Mouse (Mus musculus) forebrain, embryonic 12.5 days (tissue): Measurements from ENCODE around the gene Veph1. TPM values are rescaled to one million over a fixed set of nuclear protein-coding genes. Genes with fewer than 3 reads are reported as not detected.
A peak's percentile ranks its signal among the peaks of the same experiment; 100 is the strongest.

ENCODE experiments used
- ATAC-seq: fragments of 200-750 bp; cut with Nextera tagmentation; 2 replicates; pipeline ENCODE4 v1.8.0; 2017; ENCODE audit warnings: moderate TSS enrichment; ENCODE audit not compliant: low FRiP score
- H3K27ac ChIP-seq: fragments of 300-500 bp; sonication (generic); 2 replicates; pipeline ENCODE4 v1.5.1; 2016; ENCODE audit warnings: mild to moderate bottlenecking
- H3K27me3 ChIP-seq: fragments of 300-500 bp; sonication (generic); 2 replicates; pipeline ENCODE4 v1.6.1; 2016; ENCODE audit warnings: mild to moderate bottlenecking
- H3K36me3 ChIP-seq: fragments of 300-500 bp; sonication (generic); replicated peaks from 2 replicates; pipeline ENCODE4 v1.6.1; 2016; ENCODE audit warnings: mild to moderate bottlenecking
- H3K4me1 ChIP-seq: fragments of 300-500 bp; sonication (generic); 2 replicates; pipeline ENCODE4 v1.6.1; 2016
- H3K4me2 ChIP-seq: fragments of 300-500 bp; sonication (generic); 2 replicates; pipeline ENCODE4 v1.6.1; 2016; ENCODE audit warnings: mild to moderate bottlenecking, moderate library complexity
- H3K4me3 ChIP-seq: fragments of 300-500 bp; sonication (generic); replicated peaks from 2 replicates; pipeline ENCODE4 v1.5.1; 2016; ENCODE audit warnings: mild to moderate bottlenecking
- H3K9ac ChIP-seq: fragments of 300-500 bp; sonication (generic); 2 replicates; pipeline ENCODE4 v1.6.1; 2016; ENCODE audit warnings: mild to moderate bottlenecking
- H3K9me3 ChIP-seq: fragments of 300-500 bp; sonication (generic); 2 replicates; pipeline ENCODE4 v1.6.1; 2016
- WGBS: fragments of 180-500 bp; shearing (Covaris S2); methylation state at CpG from one replicate; pipeline ENCODE4 v1.1.7; 2016; 5-methylcytosine and 5-hydroxymethylcytosine counted together
- polyA plus RNA-seq: library from polyadenylated mRNA; unstranded; fragments of >200 nt; fragmentation: Nextera tagmentation; extraction: Ambion mirVana; gene quantifications from 2 replicates; pipeline ENCODE4 v1.2.1, GENCODE M21; 2016

The Veph1 gene
- polyA plus RNA-seq, 1 experiment from 2014 or later, result 16.7 TPM

DNA sequence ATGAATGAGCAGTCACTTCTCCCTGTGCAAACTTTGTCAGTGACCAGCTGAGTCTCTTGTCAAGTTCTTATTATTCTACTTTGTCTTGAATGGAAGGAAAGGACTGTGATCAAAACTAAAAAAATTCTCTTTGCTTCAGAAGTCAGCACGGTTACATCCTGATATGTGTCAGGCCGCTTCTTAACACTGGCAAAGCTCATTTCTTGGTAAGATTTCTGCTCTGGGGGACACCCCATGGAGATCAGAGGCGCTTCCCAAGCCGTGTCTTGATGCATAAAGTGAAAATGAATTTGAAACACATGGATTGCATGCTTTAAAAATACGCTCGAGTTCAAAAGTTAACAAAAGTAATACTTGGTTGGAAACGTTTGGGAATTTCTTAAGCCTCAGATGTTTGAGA lies 159.0 kb downstream of the Veph1 start:
- H3K9me3 ChIP-seq, result no peaks in the 10 kb centered on the region
- WGBS, result 78% methylated on average over 7 of the region's 7 CpGs
- H3K36me3 ChIP-seq, result no peaks in the 10 kb centered on the region
- no peaks in the 10 kb centered on the region for H3K27me3 ChIP-seq
- no peak overlapping the region for H3K27ac ChIP-seq
- H3K9ac ChIP-seq, result no peak overlapping the region
- H3K4me3 ChIP-seq, result no peak overlapping the region
- H3K4me1 ChIP-seq, result peaks cover 5% of the 10 kb centered on the region; the same call in 1 of the 2 replicates
- ATAC-seq, result no peak
- H3K4me2 ChIP-seq, result no peak overlapping the region

DNA sequence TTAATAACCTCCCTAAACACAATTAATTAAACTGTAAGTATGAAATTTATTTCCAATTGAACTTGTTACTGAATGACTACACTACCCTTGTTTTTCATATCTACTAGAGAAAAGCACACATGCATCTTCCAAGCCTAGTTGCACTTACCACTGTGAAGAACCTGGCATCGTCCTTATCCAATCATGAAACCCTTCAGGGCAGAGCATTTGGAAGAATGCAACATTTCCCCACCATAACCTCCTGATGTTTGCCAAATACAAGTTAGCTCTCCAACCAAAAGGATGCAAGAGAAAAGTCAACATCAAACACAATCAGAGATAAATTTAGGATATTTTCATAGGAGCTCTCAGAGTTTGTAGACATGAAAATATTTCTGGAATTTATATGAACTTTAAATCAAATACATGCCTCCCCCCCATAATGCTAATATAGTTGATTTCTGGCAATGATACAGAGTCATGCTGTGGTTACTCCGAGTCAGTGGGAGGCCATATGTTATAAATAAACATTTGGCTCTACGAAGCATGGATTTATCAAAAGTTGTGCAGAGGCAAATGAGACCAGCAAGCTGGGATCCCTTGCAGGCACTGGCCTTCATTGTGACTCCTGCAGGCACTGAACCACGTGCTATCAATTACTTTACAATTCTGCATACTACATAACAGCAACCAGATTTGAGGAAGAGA lies 165.2 kb downstream of the Veph1 start:
- Histone ChIP-seq H3K4me1 (peaks cover 5% of the 10 kb centered on the region; the same call in 1 of the 2 replicates), H3K9me3 (no peaks in the 10 kb centered on the region), H3K27ac (no peak overlapping the region), H3K4me3 (no peak overlapping the region), H3K4me2 (no peak overlapping the region), H3K36me3 (no peaks in the 10 kb centered on the region), H3K9ac (no peak overlapping the region), H3K27me3 (no peaks in the 10 kb centered on the region)
- WGBS, result 73% methylated on average over 4 of the region's 4 CpGs
- ATAC-seq, result no peak

DNA sequence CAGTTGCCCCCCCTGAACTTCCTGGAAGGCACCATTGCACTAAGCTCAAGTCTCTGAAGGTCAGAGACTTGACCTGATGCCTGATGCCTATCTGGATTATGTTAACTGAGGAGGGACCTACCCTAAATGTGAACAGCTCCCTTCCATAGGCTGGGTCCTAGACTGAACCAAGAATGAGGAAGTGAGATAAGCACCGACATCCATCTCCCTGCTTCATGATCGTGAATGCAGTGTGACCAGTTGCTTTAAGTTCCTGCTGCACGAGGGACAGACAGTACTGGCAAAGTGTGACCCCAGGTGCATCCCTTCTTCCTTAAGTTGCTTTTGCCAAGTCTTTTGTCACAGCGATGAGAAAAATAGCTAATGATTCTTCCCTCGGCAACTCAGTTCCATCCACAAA lies 166.9 kb downstream of the Veph1 start:
- H3K4me1 ChIP-seq, result no peaks in the 10 kb centered on the region
- 80% methylated on average over 5 of the region's 5 CpGs for WGBS
- H3K27ac ChIP-seq, result no peak overlapping the region
- ATAC-seq, result no peak
- H3K4me2 ChIP-seq, result no peak overlapping the region
- no peak overlapping the region for H3K4me3 ChIP-seq
- no peaks in the 10 kb centered on the region for H3K9me3 ChIP-seq
- no peak overlapping the region for H3K9ac ChIP-seq
- H3K27me3 ChIP-seq, result no peaks in the 10 kb centered on the region
- no peaks in the 10 kb centered on the region for H3K36me3 ChIP-seq

DNA sequence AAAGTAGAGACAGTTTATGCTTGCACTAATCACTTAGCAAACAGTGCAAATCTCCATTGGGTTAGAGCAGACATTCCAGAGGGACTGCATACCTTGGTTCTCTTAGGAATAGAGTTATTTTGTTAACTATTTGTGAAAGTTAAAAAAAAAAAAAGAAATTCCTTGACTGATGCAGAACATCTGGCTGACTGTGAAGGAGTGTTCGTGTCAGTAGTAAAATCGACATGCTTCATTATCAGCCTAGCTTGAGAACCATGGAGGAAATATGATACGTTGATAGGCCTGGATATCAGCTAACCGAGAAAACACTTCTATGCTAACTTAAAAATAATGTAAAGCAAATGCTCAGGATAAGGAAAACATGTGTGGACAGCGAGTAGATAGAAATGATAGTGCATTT lies 191.1 kb downstream of the Veph1 start:
- 87% methylated on average over 5 of the region's 5 CpGs for WGBS
- H3K36me3 ChIP-seq, result no peaks in the 10 kb centered on the region
- H3K4me1 ChIP-seq, result peaks cover 11% of the 10 kb centered on the region
- H3K9ac ChIP-seq, result no peak overlapping the region
- H3K9me3 ChIP-seq, result no peaks in the 10 kb centered on the region
- H3K27ac ChIP-seq, result no peak overlapping the region
- ATAC-seq, result no peak
- no peak overlapping the region for H3K4me2 ChIP-seq
- no peak overlapping the region for H3K4me3 ChIP-seq
- H3K27me3 ChIP-seq, result no peaks in the 10 kb centered on the region

DNA sequence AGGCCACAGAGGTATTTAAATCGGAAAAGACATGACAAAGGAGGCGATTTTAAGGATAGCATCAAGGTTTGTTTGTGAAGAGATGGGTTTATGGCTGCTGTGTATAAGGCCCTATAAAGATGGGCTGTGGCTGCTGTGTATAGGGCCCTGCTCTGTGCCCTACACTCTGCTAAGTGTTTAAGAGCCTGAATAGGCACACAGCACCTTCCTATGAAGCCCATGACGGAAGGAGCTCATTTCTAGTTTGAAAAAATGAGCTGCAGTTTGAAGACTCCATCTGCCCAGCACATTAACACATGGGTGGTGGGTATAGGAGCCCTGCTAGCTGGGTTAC lies 194.1 kb downstream of the Veph1 start:
- Histone ChIP-seq H3K27ac (peak overlapping the region; percentile 85), H3K4me3 (no peak overlapping the region), H3K4me1 (peaks cover 11% of the 10 kb centered on the region), H3K36me3 (no peaks in the 10 kb centered on the region), H3K9ac (no peak overlapping the region), H3K4me2 (no peak overlapping the region), H3K9me3 (no peaks in the 10 kb centered on the region), H3K27me3 (no peaks in the 10 kb centered on the region)
- peak; percentile 64; the same call in 1 of the 2 replicates for ATAC-seq
- WGBS, result 54% methylated on average over 3 of the region's 3 CpGs

DNA sequence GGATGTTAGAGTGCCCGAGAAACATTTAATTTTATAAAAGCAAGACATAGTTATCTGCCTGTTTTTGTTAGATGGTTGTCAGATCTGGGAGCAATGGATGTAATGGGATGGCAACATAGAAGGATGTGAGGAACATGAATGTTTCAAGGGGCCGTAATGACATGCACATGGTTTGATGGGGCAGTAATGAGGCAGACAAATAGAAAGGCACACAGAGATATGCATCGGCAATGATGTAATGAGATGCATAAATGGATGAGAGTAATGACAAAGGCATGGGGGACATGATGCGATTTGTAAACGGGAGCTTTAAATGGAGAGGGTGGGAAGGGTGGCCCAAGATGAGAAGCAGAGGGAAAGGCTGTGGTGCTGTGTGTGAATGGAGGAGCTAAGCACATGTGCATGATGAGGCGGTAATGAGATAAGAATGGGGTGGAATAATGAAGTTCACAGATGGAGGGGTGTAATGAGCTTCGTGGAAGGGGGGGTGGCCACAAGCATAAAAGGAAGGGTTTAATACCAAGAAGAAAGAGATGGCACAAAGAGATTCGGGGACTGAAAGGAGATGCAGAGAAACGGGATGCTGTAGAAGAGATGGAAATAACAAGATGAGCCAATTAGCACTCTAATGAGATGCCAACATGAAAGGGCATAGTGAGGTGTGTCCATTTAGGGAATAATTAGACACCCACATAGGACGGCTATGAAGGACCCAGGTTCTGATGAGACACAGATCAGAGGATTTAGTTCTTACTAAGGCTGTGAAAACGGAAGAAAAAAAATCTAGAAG lies 194.6 kb downstream of the Veph1 start:
- 24% methylated on average over 11 of the region's 11 CpGs for WGBS
- Histone ChIP-seq H3K27ac (peak overlapping the region; percentile 85), H3K9me3 (no peaks in the 10 kb centered on the region), H3K4me3 (no peak overlapping the region), H3K4me2 (no peak overlapping the region), H3K4me1 (peaks cover 11% of the 10 kb centered on the region), H3K36me3 (no peaks in the 10 kb centered on the region), H3K27me3 (no peaks in the 10 kb centered on the region), H3K9ac (no peak overlapping the region)
- peak; percentile 93 for ATAC-seq

DNA sequence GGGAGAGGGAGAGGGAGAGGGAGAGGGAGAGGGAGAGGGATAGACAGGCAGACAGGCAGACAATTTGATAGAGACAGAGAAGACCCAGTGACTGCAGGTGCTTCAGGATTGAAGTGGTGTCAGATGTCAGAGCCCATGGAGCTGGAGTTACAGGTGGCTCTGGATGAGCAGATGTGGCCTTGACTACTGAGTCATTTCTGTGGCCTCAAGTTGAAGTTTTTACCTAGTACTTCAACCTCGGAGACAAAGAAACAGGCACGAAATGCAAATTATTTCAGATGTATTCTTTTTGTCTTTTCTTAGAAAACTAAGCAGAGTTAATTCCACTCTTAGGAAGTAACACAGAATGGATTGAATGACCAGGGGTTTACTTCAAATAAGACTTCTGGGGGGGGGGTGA lies 195.6 kb downstream of the Veph1 start:
- Histone ChIP-seq H3K36me3 (no peaks in the 10 kb centered on the region), H3K4me3 (no peak overlapping the region), H3K4me1 (peaks cover 11% of the 10 kb centered on the region), H3K27me3 (no peaks in the 10 kb centered on the region), H3K27ac (peak overlapping the region; percentile 85), H3K9ac (no peak overlapping the region), H3K9me3 (no peaks in the 10 kb centered on the region), H3K4me2 (no peak overlapping the region)
- ATAC-seq, result no peak
- 77% methylated on average over 2 of the region's 2 CpGs for WGBS

DNA sequence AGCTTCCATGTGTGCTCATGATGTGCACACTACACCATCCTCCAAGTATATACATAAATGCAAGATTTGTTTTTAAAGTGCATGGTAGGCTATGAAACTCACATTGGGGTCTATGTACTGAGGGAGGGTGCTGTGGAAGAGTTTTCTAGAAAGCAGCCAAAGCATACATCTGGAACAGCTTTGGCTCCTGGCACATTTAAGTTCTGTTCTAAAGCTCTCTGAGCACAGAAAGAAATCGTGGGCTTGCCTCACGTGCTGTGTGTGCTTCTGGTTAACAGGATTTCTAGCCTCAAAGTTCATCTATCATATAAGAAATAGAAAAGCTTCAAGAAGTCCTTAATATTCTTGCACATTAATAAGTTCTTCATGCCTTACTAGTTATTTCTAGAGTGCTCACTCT lies 204.9 kb downstream of the Veph1 start:
- Histone ChIP-seq H3K27ac (no peak overlapping the region), H3K27me3 (no peaks in the 10 kb centered on the region), H3K4me2 (no peak overlapping the region), H3K36me3 (no peaks in the 10 kb centered on the region), H3K9me3 (no peaks in the 10 kb centered on the region), H3K9ac (no peak overlapping the region), H3K4me1 (no peaks in the 10 kb centered on the region), H3K4me3 (no peak overlapping the region)
- 87% methylated on average over 2 of the region's 2 CpGs for WGBS
- no peak for ATAC-seq

DNA sequence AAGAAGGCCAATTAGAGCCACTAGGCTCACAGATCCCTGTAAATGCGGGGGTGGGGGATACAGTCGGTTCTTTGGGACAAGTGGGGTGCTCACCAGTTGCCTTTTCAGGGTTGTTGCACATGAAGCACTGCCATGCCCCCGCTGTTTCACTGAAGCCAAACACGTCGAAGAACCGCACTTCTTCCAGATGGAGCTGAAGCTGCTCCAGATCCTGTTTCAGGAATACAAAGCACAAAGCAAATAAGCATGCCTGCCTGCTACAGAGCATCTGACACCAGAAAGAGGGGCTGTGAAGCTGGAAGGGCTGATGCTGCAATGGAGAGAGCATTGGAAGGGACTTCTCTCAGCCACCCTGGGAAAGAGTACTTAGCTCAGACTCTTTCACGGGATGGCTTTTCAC lies 209.0 kb downstream of the Veph1 start:
- H3K36me3 ChIP-seq, result no peaks in the 10 kb centered on the region
- no peaks in the 10 kb centered on the region for H3K27me3 ChIP-seq
- no peak for ATAC-seq
- no peak overlapping the region for H3K4me3 ChIP-seq
- H3K9ac ChIP-seq, result no peak overlapping the region
- no peaks in the 10 kb centered on the region for H3K9me3 ChIP-seq
- WGBS, result 83% methylated on average over 7 of the region's 7 CpGs
- no peak overlapping the region for H3K4me2 ChIP-seq
- no peak overlapping the region for H3K27ac ChIP-seq
- H3K4me1 ChIP-seq, result no peaks in the 10 kb centered on the region

DNA sequence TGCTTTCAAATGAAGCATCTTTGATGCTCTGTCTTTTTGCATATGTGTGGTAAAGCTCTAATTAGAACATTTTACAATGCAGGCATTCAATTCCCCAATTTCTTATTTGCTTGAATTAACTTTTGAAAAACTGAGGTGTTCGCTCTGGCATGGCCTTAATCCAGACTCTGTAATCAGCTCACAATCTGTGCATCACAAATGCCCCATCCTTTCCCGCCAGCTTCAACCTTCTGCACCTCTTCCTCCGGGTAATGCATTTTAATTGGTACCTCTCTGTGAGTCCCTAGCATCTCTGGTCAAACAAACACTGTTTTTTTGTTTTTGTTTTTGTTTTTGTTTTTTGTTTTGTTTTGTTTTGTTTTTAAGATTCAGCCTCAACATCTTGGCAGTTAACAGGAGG lies 212.8 kb downstream of the Veph1 start:
- Histone ChIP-seq H3K27me3 (no peaks in the 10 kb centered on the region), H3K36me3 (no peaks in the 10 kb centered on the region), H3K4me1 (no peaks in the 10 kb centered on the region), H3K27ac (no peak overlapping the region), H3K4me3 (no peak overlapping the region), H3K9me3 (no peaks in the 10 kb centered on the region), H3K4me2 (no peak overlapping the region), H3K9ac (no peak overlapping the region)
- WGBS, result 44% methylated on average over 3 of the region's 3 CpGs
- ATAC-seq, result no peak

DNA sequence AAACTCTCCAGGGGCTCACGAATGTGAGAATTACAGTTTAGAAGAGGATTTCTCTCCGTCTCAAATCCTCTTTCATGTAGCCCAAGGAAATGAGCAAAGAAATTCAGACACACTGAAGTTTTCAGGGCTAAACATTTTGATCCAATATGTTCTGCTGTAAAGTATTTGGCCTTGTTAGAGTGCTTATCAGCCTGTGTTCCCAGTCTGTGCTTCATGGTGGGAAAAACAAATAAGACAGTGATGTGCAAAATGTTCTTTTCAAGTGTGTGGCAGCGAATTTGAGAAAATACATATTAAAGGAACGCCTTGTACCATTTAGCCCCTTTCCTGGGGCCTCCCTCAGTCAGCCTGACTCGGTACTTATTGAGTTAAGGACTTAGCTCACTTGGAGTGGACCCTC lies 213.2 kb downstream of the Veph1 start:
- Histone ChIP-seq H3K4me1 (no peaks in the 10 kb centered on the region), H3K4me3 (no peak overlapping the region), H3K27ac (no peak overlapping the region), H3K9ac (no peak overlapping the region), H3K36me3 (no peaks in the 10 kb centered on the region), H3K9me3 (no peaks in the 10 kb centered on the region), H3K27me3 (no peaks in the 10 kb centered on the region), H3K4me2 (no peak overlapping the region)
- 77% methylated on average over 5 of the region's 5 CpGs for WGBS
- no peak for ATAC-seq

DNA sequence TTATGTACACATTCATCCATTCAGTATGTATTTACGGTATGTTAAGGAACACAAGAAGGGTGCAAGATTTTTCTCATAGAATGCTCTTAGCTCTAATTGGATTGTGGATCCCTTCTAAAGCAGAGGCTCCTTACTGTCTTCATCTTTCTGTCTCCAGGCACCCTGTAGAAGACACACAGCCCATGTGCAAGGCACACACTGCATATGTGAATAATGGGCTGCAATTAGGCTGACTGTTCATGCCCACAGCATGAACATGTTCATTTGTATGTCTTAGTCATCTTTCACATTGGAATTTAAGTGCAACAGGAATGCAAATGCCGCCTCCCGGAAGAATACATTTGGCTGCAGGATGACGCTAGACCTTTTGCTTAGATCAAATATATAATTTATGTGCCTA lies 213.7 kb downstream of the Veph1 start:
- ATAC-seq, result no peak
- Histone ChIP-seq H3K4me3 (no peak overlapping the region), H3K4me2 (no peak overlapping the region), H3K4me1 (no peaks in the 10 kb centered on the region), H3K27ac (no peak overlapping the region), H3K9me3 (no peaks in the 10 kb centered on the region), H3K36me3 (no peaks in the 10 kb centered on the region), H3K9ac (no peak overlapping the region), H3K27me3 (no peaks in the 10 kb centered on the region)
- 79% methylated on average over 4 of the region's 4 CpGs for WGBS

DNA sequence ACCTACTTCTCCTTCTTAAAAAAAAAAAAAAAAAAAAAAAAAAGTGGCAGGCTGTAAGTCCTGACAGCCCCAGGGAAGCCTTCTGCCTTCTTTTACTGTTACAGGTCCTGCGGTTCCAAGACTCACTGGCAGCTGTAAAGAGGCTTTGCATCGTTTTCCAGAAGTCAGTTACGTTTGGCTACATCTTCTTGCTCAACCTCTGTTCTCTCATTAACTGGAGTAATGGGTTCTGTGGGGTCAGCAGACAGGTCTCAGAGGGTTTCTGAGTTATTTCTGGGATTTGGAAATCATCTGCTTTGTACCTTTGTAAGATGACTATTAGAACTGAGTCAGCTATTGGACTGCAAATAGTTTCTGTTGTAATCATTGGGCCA lies 215.3 kb downstream of the Veph1 start:
- no peak for ATAC-seq
- Histone ChIP-seq H3K4me1 (no peaks in the 10 kb centered on the region), H3K4me3 (no peak overlapping the region), H3K27me3 (no peaks in the 10 kb centered on the region), H3K27ac (no peak overlapping the region), H3K9me3 (no peaks in the 10 kb centered on the region), H3K36me3 (no peaks in the 10 kb centered on the region), H3K9ac (no peak overlapping the region), H3K4me2 (no peak overlapping the region)
- WGBS, result 56% methylated on average over 3 of the region's 3 CpGs
